Mouse (Mus musculus) adrenal gland (tissue): ENCODE data around the gene Rassf3.

Source experiments
- intact Hi-C: fragments of 180-260 bp; cut with DNase I; formaldehyde crosslinking; loops from one replicate; pipeline ENCODE4 v1.15.1; 2025

The Rassf3 gene

DNA sequence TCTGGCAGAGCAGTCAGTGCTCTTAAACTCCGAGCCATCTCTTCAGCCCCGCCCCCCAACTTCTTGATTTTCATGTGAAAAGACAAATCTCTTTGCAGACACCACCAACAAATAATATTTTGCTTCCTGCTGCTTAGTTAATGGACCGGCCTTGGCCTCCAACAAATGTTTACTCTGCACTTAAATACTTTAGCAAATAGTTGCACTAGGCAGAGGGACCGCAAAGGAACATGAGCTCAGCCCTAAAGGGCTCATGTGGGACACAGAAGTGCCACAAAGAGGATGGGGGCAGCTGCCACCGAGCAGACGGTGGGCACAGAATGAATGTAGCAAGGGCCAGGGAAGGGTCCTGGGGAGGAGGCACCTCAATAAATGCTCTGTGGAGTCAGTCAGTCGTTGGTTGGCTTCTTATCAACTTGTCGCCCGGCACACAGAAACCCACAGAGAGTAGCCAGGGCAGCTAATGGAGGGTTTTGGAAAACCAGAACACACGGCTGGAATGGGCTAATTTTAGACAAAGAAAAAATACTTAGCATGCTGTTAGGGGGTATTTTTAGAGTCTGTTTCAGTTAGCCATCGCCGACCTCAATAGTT is 44.0 kb downstream of the Rassf3 start:
- intact Hi-C loops, result loop anchor here (5.0 kb wide), 1 partner anchor 45 kb away; the partner anchor contains the start of gene Rassf3

DNA sequence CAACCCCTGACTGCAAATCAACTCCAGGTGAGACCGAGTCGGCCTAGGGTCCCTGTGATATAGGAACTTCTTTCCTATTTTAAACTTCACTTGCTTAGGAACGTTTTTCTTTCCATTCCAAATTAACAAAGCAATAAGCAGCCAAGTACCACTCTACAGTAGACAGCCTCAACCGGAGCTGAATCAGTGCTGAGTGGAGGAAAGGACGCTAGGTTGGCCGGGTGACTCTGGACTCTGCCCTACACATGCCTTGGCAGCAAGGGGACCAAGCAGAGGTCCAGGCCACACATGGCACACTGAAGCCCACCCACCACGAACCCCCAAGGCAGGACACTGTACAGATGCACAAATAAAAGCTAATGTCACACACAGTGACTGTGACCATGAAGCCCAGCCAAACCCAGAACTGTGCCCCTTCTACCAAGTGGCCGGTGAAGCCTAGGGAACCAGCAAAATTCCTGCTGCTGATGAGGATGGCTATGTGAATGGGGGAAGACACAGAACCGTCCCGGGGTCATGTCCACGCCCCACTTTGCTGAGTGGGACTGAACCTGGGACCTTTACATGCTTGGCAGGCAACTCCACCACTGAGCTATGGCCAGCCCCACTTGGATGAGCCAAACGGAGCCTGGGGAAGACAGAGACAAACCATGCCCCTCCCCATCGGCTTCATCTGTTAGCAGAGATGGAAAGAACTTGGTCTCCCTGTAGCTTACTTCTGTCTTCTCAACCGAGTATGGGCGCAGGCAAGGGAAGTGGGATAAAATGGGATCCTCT is 45.2 kb downstream of the Rassf3 start:
- intact Hi-C loops, result loop anchor here (5.0 kb wide), 1 partner anchor 46 kb away; the partner anchor contains the start of gene Rassf3

DNA sequence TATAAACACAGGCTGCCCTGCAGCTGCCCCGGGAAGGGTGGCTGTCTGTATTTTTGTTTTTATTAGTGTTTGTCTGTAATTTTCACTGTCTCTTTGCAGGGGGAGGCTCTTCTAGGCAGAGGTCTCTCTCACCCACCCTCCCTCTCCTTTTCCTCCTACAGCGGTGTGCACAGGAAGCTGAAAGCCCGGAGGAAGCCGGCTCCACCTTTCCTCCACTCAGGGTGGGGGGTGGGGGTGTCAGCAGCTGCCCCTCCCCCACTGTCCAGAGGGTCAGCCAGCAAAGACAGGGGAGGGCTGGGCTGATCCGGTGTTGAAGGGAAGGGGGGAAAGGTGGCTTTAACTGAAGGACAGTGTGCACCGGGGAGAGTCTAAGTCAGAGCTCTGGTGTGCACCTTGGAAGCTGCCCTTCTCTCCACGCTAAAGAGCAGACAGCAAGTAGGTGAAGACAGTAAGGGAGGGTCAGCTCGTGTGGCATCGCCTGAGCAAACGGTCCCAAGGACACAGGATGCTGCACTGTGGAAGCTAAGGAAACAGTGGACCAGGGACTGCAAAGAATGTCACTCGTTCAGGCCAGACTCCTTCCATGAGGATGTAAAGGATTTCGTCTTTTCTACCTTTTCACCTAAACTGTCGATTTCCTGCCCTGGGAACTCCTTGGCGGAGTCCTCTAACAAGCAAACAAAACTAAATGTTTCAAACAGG is 46.0 kb downstream of the Rassf3 start:
- intact Hi-C loops, result loop anchor here (5.0 kb wide), 1 partner anchor 47 kb away; the partner anchor contains the start of gene Rassf3

DNA sequence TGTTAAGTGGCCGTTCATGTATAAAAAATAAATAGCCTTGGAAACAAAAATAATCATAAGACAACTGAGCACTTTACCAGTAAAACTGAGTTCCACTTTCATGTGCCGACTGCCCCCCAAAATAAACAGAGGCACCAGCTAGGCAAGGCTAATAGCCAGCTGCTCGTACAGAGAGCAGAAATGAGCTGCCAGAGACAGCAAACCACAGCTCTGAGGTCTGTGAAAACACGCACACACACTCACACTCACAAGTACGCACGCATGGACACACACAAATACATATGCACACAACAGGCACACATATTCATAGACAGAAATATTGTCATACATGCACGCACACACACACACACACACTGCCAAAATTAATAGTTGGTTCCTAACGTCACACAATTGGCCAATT is 46.6 kb downstream of the Rassf3 start:
- intact Hi-C loops, result no loop called here

DNA sequence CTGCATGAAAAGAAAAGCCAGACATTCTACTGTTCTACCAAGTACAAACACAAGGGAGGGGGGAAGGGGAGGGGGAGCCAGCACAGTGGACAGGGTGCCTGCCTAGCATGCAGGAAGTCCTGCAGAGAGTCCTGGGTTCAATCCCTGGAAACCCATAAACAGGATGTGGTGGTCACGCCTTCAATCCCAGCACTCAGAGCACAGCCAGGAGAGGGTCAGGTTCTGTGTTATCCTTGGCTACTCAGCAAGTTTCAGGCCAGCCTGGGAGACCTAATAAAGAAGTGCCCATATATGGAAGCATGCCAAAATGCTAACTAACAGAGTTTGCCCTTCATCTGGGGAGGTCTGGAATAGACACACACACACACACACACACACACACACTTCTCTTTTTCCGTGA is 47.1 kb downstream of the Rassf3 start:
- intact Hi-C loops, result no loop called here

DNA sequence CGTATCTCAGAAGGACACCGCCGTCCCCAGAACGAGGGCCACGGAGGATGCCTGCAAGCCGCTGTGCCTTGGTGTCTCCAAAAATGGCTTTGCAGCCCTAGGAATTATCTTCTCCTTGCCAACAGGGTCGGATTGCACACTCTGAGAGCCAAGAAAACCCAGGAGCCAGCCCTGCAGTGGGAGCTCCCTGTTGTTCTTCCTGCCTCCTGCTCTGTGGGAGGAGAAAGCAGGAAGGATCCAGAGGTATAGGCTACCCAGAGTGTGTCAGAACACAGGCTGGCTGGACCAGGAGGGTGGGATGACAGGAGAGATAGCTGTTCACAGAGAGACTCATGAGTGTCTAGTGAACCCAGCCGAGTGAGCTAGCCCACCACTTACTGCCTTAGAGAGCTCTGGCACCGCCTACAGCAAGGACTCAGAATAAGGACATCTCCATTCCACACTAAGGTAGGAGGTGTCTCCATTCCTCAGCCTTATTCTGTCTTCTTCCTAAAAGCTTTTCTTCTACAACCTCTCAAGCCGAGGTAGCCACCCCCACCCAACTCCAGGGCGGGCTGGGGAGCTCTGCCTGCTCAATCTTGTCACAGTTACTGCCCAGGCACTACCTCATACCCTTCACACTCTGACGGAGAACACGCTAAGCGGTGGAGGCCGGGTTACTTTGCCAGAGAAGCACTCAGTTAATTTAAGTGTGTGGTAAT is 48.0 kb downstream of the Rassf3 start:
- intact Hi-C loops, result no loop called here

DNA sequence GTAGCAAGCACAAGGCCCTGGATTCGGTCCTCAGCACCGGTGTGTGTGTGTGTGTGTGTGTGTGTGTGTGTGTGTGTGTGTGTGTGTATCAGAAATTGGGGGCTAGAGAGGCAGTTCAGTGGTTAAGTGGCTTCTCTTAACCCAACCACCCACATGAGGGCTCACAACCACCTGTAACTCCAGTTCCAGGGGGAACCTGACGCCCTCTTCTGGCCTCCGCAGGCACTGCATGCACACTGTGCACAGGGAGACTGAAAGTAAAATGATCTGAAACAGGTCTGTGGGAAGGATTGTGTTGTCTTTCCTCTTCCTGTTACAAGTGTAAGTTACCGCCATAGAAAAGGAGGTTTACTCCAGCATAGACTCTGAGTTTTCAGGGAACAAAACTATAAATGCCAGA is 49.0 kb downstream of the Rassf3 start:
- intact Hi-C loops, result no loop called here

DNA sequence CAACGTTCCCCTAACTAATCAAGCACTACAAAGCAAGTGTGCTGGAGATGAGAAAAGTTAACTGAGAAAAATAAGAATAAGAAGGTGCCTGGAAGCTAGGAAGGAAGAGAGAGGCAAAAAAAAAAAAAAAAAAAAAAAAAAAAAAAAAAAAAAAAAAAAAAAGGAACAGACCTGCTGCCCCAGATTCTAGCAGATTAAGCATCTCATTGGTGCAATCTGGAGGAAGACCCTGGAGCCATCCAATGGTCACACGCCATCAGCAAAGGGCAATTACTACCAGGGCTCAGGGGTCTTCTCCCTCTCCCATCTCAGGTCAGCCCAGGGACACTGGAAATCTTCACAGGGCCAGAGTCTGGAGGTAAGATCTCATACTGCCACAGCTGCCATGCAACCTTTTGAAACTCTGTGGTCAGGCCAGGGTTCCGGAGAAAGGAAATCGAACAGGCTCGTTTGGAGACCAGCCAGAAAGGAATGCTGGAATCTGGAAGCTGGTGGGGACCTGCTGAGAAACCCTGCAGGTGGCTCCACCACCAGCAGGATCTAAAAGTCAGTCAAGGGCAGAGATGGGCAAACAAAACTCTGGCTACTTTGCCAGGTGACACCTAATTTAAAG is 49.6 kb downstream of the Rassf3 start:
- intact Hi-C loops, result no loop called here

DNA sequence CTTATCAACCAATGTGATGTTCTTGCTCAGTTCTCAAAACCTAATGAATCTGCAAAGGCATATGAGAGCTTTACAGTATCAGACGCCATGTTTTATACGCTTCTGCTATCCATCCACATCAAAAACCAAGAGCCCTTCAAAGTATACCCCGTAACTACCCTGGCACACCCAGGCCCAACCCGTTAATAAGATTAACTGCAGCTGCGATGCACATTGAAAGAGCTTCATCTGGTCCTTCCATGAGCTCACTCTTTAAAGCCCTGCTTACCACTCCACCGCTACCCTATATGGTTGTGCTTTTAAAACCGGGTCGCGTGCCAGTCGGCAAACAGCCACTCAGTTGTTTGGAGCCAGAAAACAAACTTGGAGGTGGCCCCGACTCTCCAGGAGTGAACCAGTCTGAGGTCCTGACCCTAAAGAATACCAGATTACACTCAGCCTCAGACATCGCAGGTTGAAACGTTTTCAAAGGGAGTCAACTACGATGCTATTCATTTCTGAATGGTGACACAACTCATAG is 50.6 kb downstream of the Rassf3 start:
- intact Hi-C loops, result no loop called here

DNA sequence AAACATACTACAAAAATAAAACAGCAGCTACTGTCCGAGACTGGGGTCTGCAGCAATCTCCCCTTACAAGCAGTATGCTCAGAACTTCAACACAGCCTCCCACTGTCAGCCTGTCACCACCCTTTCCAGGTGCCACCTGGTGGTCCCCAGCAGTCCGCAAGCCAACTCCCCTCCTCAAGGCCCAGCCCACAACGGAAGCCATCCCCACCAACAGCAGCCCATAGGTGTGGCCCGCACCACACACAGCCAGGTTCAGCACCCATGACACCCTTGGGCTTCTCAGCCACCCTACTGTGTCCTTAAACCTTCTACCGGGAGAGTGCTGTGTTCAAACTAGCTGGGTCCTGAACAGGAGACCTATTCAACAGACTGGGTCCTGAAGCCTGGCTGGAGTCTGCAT is 51.1 kb downstream of the Rassf3 start:
- intact Hi-C loops, result no loop called here

DNA sequence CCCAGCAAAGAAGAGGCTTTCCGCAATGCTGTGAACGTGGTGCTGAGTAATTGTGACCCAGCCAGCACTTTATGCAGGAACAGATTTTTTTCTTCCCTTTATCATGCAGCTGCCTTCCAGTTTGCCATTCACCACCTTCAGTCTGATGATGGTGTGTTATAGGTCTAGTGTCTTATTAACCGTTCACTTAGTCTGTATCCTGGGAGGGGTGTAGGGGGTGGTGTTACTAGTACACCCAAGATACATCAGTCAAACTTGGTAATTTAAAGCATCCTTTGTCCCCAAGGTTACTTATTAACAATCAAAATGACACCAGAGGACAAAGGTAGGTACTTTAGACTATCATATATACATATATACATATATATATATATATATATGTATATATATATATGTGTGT is 51.7 kb downstream of the Rassf3 start:
- intact Hi-C loops, result no loop called here

DNA sequence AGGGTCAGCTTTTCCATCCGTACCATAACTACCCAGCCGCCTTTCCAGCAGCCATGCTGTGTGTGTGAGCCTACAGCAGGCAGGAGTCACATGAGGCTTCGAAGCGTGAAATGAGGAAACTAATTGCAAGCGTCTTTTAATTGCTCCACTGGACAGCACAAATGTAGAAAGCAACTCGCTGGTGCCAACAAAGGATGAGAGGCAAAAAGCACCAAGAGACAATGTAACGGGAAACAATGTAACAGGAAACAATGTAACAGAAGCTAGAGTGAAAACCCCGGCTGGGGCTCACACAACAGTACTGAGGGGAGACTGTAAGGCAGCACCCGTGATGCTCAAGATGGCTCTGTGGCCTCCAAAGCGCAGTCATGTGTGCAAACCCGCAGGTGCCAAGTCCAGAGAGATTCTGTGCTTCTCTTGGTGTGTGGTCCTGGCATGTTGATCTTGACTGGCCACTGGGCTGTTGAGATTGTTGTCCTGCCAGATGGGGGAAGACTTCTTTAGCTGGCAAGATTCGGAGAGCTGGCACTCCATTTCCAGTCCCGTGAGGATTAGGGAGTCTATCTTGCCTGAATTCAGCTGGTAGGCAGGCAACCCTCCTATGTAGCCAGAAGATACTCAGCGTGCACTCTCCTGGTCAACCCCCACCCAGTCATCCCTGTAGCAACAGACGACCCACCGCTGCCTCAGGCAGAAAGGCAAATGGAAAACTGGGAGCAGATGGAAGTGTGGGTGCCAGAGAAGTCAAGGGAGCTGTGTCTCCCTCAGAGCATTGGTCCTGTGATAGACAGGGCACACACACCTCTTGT is 52.4 kb downstream of the Rassf3 start:
- intact Hi-C loops, result no loop called here

DNA sequence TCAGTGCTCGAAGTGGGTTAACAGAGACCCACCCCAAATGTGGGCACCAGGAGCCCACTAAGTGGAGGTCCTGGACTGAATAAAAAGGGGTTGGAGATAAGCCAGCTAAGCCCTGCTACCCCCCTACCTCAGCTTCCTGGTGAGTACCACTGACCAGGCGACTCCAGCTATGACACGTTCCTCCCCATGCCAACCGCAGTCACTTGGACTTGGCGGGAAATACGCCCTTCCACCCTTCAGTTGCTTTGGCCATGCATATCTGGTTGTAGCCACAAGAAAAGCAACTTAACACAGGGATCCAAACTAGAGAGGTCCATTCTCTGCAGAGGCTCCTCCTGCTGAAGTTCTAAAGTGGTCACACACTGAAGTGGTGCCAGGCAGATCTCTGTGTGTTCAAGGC is 53.9 kb downstream of the Rassf3 start:
- intact Hi-C loops, result no loop called here

DNA sequence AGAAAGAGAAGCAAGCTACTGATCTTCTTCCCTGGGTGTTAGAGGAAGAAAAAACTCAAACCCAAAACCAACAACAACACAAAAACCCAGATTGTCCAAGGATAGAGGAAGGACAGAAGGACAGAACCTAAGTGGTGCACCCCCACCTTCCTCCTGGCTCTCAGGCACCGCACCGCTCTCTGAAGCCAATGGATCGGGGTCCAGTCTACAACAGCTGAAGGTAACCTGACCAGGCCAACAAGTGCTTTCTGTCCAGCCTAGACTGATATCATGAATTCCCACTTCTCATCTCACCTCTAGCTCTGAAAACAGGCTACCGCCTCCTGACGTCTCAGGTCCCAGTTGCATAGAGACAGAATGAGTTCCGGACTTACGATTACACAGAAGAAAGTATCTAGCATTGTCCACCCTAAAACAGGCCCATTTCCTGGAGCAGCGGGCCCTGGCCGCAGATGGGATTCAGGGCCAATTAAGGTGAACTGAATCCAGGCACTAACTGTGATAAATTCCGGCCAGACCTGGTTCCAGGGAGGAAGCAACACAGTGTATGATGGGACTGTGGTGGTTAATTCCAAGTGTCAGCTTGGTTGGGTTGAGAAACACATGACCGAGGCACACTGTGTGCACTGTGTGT is 54.4 kb downstream of the Rassf3 start:
- intact Hi-C loops, result no loop called here

DNA sequence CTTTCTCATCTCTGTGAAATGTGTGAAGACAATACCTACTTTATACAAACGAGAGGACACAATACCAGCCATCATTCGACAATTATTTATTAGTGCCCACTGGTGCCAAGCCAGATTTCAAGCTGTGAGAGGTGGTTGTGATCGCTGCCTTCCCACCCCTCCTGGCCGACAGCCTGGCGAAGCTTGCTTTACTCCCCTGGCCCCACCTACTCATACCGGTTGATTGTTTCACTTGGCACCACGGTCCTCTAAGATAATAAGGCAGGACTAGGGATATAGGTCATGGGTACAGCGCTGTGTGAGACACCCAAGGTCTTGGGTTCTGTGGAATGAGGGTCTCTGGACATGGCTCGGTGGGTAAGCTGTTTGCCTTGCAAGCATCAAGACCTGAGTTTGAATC is 55.1 kb downstream of the Rassf3 start:
- intact Hi-C loops, result no loop called here

DNA sequence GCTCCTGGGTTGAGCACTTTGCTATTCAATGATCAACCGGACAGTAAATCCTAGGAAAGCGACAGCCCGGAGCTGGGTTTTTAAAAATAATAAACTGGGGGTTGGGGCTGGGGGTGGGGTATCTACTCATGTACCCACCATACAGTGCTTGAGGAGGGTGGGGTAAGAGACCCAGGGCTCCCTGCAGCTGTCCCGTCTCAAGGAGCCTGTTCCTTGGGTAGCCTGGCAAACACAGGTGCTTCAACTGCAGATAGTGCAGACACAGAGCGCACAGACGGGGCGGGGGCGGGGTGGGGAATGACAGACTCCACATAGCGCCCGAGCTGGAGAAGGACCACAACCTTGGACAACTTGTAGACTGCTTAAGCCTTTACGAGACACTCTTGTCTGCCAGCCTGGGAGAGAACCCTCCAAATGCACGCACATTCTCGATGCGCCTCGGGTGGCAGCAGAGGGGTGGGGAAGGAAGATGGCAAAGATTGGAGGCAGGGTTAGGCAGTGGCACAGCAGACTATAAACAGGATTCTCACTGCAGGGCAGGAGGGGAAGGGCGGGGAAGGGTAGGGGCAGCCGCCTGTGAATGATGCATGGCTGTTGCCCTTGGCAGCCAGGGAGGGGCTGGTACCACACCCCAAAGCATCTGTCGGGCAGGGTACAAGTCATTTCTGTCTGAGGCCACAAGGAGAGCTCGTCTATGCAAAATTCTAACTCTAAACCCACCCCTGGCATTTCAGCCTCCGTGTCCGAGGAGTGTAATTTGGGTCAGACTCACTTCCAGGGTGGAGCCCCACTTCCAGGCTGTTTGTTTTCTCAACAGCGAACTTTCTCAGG is 56.3 kb downstream of the Rassf3 start:
- intact Hi-C loops, result no loop called here

DNA sequence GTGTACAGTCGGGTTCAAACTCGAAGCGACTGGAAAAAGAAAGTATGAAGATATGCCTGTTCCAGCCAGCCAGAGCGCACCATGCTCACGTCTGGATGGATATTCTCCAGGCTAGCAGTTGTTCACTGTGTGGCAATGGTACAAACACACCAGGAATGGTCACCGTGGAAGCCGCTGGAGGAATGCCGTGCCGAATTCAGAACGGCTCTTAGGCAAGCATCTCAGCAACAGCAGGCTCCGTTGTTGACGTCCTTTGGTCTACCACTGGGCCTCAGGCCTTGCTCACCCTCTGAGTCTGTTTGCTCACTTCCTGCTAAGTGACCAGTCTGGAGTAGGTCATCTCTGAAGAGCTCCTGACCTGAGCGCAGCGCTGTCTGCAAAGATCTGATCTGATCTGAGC is 57.3 kb downstream of the Rassf3 start:
- intact Hi-C loops, result no loop called here

DNA sequence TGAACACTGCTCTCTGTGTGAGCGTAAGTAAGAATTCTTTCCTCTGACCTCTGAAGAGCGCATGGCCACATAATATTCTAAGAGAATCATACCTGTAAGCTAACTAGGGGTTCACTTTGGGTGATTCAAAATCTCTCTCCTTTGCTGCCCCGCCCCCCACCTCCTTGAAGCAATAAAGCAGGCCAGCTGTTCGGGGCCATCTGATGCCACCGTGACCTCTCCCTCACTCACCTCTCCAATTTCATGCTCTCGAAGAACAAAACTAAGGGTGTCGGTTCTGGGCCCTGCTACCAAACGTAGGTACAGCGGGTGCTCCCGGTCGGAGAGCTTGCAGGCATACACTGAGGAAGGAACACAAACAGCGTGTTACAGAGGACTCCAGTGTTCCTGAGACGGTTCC is 62.0 kb downstream of the Rassf3 start:
- intact Hi-C loops, result loop anchor here (5.0 kb wide), 1 partner anchor 63 kb away; the partner anchor contains the start of gene Rassf3

DNA sequence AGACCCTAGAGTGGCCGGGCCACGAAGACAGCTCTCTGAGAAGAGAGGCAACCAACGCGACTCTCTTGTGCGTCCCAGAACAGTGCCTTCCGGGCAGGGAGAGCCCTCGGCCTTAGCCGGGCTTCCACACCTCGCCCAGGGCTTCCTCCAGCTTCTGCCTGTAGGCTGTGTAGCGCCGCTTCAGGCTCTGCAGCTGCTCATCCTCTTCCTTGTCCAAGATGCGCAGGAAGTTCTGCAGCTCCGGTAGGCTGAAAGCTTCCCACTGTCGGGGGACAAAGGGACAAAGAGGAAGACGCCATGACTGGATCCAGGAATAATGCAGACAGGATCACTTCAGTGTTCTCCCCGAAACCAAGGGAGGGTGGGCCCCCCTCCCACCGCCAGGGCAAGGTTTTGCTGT is 63.3 kb downstream of the Rassf3 start:
- intact Hi-C loops, result loop anchor here (5.0 kb wide), 1 partner anchor 64 kb away; the partner anchor contains the start of gene Rassf3
